Mouse (Mus musculus): ENCODE results near the gene 4921530L21Rik. TPM values are rescaled to one million over a fixed set of nuclear protein-coding genes. Genes with fewer than 3 reads are reported as not detected.

Gene 4921530L21Rik
- polyA plus RNA-seq, 1 experiment from 2014 or later: not detected

- no peak overlapping the region for H3K4me2 ChIP-seq
Measured at GRCm38 (mm10) chr14:95927810-95928785, 47.0 kb downstream of the 4921530L21Rik start.

More at GRCm38 (mm10) chr14:95927810-95928785, 47.0 kb downstream of the 4921530L21Rik start:
- H3K27me3 ChIP-seq: no peaks in the 10 kb centered on the region
- H3K36me3 ChIP-seq: no peaks in the 10 kb centered on the region
- 81% methylated on average over 3 of the region's 3 CpGs for WGBS
- H3K9ac ChIP-seq: no peak overlapping the region
- peak; percentile 43; the same call in 1 of the 2 replicates for ATAC-seq (ENCODE audit: low FRiP score)
- H3K4me3 ChIP-seq: no peak overlapping the region
- no peak overlapping the region for H3K27ac ChIP-seq
- no peaks in the 10 kb centered on the region for H3K9me3 ChIP-seq
- H3K4me1 ChIP-seq (replicated peaks): no peaks in the 10 kb centered on the region

All from hindbrain, embryonic 13.5 days (tissue).